Mouse (Mus musculus): ENCODE data around the gene Rab3gap1.

GRCm38 (mm10) chr1:127834202-127834601 lies 34.4 kb upstream of the Rab3gap1 start:
- TF ChIP-seq POLR2A (IDR thresholded peaks at IDR 0.05; ENCODE audit: control insufficient read depth, extremely low read depth, insufficient read depth, low read length, poor library complexity) (no peak), CTCF (IDR thresholded peaks at IDR 0.05; ENCODE audit: borderline replicate concordance, control insufficient read depth, extremely low read depth, insufficient read depth, low read length, poor library complexity) (no peak)

All from thymus, adult 2 months (tissue).